8 mouse cellular contexts compared by ENCODE assay signal in the genomic region with DNA sequence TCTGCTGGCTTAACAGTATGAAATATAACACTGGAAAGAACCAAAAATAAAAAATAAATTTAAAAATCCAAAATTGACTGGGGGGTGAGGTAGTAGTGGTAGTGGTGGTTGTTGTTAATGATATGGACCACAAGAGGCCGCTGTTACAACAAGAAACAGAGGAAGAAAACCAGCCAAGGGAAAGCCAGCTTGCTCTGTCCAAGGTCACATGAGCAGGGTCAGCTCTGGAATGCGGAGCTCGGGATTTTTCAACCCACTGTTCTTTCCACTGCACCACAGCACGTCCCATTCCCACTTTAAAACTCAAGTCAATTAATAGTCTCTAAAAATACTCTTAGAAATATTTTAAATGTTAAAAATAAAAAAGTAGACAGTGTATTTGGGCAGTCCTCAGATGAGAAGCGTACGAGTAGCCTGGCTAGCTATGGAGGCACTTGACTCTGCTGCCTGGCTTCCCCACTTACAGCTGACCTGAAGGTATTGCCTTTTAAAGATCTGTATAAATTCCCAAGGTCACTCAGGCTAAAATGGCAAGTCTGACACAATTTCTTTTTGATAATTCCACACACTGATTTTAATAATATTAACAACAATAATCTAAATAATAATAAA. TPM values are rescaled to one million over a fixed set of nuclear protein-coding genes. Genes with fewer than 3 reads are reported as not detected.
DNase-seq lines count a peak whose midpoint lies in the region; ATAC-seq and TF ChIP-seq lines count a peak whose summit lies in the region.

No protein-coding gene starts in this region.

- no peak overlapping the region for H3K4me3 ChIP-seq in bone marrow macrophage, adult 2 months (ENCODE audit: insufficient read depth, low read length)
- no peak overlapping the region for H3K4me3 ChIP-seq in lung, adult 2 months (replicated peaks; ENCODE audit: extremely low read depth, low read depth, low read length)
- H3K4me3 ChIP-seq in thymus, adult 2 months (ENCODE audit: control insufficient read depth, insufficient read depth, low read length): no peak overlapping the region

- H3K27ac ChIP-seq in bone marrow macrophage, adult 2 months (ENCODE audit: insufficient read depth, low read depth, low read length): no peak overlapping the region
- H3K27ac ChIP-seq in thymus, adult 2 months (ENCODE audit: control insufficient read depth, insufficient read depth, low read length): no peak overlapping the region

- peak; percentile 32; the same call in 1 of the 2 replicates for TF ChIP-seq CTCF in bone marrow macrophage, adult 2 months (IDR thresholded peaks at IDR 0.05; ENCODE audit: low read depth, low read length)
- TF ChIP-seq CTCF in lung, adult 2 months (IDR thresholded peaks at IDR 0.05; ENCODE audit: insufficient read depth, low read length): peak; percentile 53; the same call in 1 of the 2 replicates
- TF ChIP-seq CTCF in thymus, adult 2 months (IDR thresholded peaks at IDR 0.05; ENCODE audit: borderline replicate concordance, control insufficient read depth, extremely low read depth, insufficient read depth, low read length, poor library complexity): no peak

- no peak for TF ChIP-seq POLR2A in bone marrow macrophage, adult 2 months (IDR thresholded peaks at IDR 0.05; ENCODE audit: borderline replicate concordance, low read depth, low read length)
- no peak for TF ChIP-seq POLR2A in lung, adult 2 months (IDR thresholded peaks at IDR 0.05; ENCODE audit: borderline replicate concordance, extremely low read depth, low read depth, low read length)
- no peak for TF ChIP-seq POLR2A in thymus, adult 2 months (IDR thresholded peaks at IDR 0.05; ENCODE audit: control insufficient read depth, extremely low read depth, insufficient read depth, low read length, poor library complexity)

- H3K36me3 ChIP-seq in thymus, adult 2 months (ENCODE audit: control insufficient read depth, insufficient read depth, low read length): no peaks in the 10 kb centered on the region

- intact Hi-C loops in heart, postnatal 36 days (cut with DNase I): loop anchor here (1.0 to 10.0 kb wide), 4 partner anchors 50 to 654 kb away; partner anchors contain the start of gene Foxo3

- WGBS in large intestine, adult 2 months: 24% methylated on average over 6 of the region's 6 CpGs
- WGBS in lung, adult 2 months: 20% methylated on average over 6 of the region's 6 CpGs
- 35% methylated on average over 6 of the region's 6 CpGs for WGBS in thymus, adult 2 months

- DNase-seq in CD8-positive naive resting alpha-beta T cell, adult 2 months (ENCODE audit: low read depth in 2 of 2, low spot score in 2 of 2): peak; percentile 11 to 37
- DNase-seq in heart, postnatal 36 days: peak; percentile 72 to 78
- peak; percentile 35 for DNase-seq in large intestine, adult 2 months (ENCODE audit: low read depth, low spot score)
- DNase-seq in lung, adult 2 months: peak; percentile 49
- peak; percentile 43 for DNase-seq in thymus, adult 2 months

- H3K4me1 ChIP-seq in bone marrow macrophage, adult 2 months (ENCODE audit: control insufficient read depth, insufficient read depth, low read length): peaks cover 35% of the 10 kb centered on the region
- no peaks in the 10 kb centered on the region; the same call in 1 of the 2 replicates for H3K4me1 ChIP-seq in lung, adult 2 months (ENCODE audit: control insufficient read depth, insufficient read depth, low read length)
- no peaks in the 10 kb centered on the region for H3K4me1 ChIP-seq in thymus, adult 2 months (replicated peaks; ENCODE audit: control insufficient read depth, insufficient read depth, low read length)

- ATAC-seq in erythroid progenitor cell, adult 5-6 weeks (replicated peaks; ENCODE audit: low FRiP score, poor library complexity, severe bottlenecking): peak; percentile 70
- ATAC-seq in neutrophil, adult 5-6 weeks (ENCODE audit: extremely low read depth, insufficient number of reproducible peaks, low FRiP score, poor library complexity, severe bottlenecking): peak; percentile 68; the same call in 1 of the 2 replicates

- no peaks in the 10 kb centered on the region for H3K27me3 ChIP-seq in thymus, adult 2 months (ENCODE audit: control insufficient read depth, insufficient read depth, low read length)

RNA-seq across cellular contexts. Expression of gene Armc2, which starts 37.4 kb away (rescaled TPM):
- polyA plus RNA-seq in bone marrow macrophage, adult 2 months (2012; ENCODE audit: insufficient read depth, insufficient read length, missing spikeins): 3.3 and 3.9 TPM in 2 replicates
- total RNA-seq in erythroid progenitor cell, adult 5-6 weeks (2015; ENCODE audit: low replicate concordance): not detected in 2 replicates
- total RNA-seq in erythroid progenitor cell, adult 5-6 weeks (2017; ENCODE audit: low replicate concordance): not detected in 2 replicates
- 10 to 100 TPM in 1 of 2 experiments, 1 to 10 TPM in 1; 9.9 to 11.8 TPM for total RNA-seq in heart, postnatal 36 days (2021)
- 0.31 and 0.93 TPM in 2 replicates for polyA plus RNA-seq in large intestine, adult 2 months (2012; rRNA removed)
- 1.2 and 1.5 TPM in 2 replicates for polyA plus RNA-seq in lung, adult 2 months (2012; rRNA removed)
- 0.25 TPM in 1 of 2 replicates, not detected in the other for total RNA-seq in neutrophil, adult 5-6 weeks (2017)
- polyA plus RNA-seq in thymus, adult 2 months (2012; rRNA removed): 0.15 and 0.46 TPM in 2 replicates

Comparison
In these comparisons a context has a peak if more than half of its experiments do, and no peak if none do; other contexts are left out.
1. DNase-seq: peak in every context shown above with its lines; median percentile 75 in heart, postnatal 36 days; 49 in lung, adult 2 months; 43 in thymus, adult 2 months; 35 in large intestine, adult 2 months; 24 in CD8-positive naive resting alpha-beta T cell, adult 2 months.